26 mouse cellular contexts compared by ENCODE assay signal in genomic region chr5:110709256-110709655, GRCm38 (mm10). TPM values are rescaled to one million over a fixed set of nuclear protein-coding genes. Genes with fewer than 3 reads are reported as not detected.
DNase-seq lines count a peak whose midpoint lies in the region; ATAC-seq and TF ChIP-seq lines count a peak whose summit lies in the region.
"Had no signal": no experiment of that assay in that cellular context is flagged by ENCODE, and none has a peak within 500 bp of the region (broad histone marks: within the 10 kb centered on the region; RNA-seq: fewer than 3 reads in every experiment).

No protein-coding gene starts in this region.

- H3K36me3 ChIP-seq in hindbrain, postnatal 0 days (ENCODE audit: insufficient read depth, low read length), result peaks cover 40% of the 10 kb centered on the region

- TF ChIP-seq CTCF in Patski (IDR thresholded peaks at IDR 0.05), result no peak
- TF ChIP-seq CTCF in hindbrain, postnatal 0 days (IDR thresholded peaks at IDR 0.05; ENCODE audit: low read depth), result no peak

- peak; percentile 11 for DNase-seq in layer of hippocampus, adult 9-11 months
- DNase-seq in layer of hippocampus, adult 8-10 months (ENCODE audit: low spot score in 2 of 2), result no peak
- DNase-seq in right cerebral cortex, adult 18-20 months, result peak; percentile 45
- no peak for DNase-seq in right cerebral cortex, postnatal 4 days
- DNase-seq in Patski (ENCODE audit: low read depth, low spot score), result peak; percentile 28
- DNase-seq in thymus, postnatal 36 days, result no peak
- no peak for DNase-seq in hindbrain, postnatal 0 days (ENCODE audit: low spot score)
- DNase-seq: adrenal gland, postnatal 36 days; cerebellum, adult 11 months; cerebellum, adult 9-11 months; gastrocnemius, postnatal 25 days; heart, adult 18-20 months; kidney, adult 18-20 months; kidney, postnatal 4 days; liver, postnatal 0 days; thymus, postnatal 14 days had no signal

- in situ Hi-C loops in Patski (cut with MboI; ENCODE audit: low pct_unique_long_range_greater_than_20kb), result no loop called here

- CTCF ChIA-PET in Patski (lab: Charles Lee), result no interaction called here

- ATAC-seq in Patski, result no peak
- no peak for ATAC-seq in hindbrain, postnatal 0 days
- ATAC-seq: inflammation-experienced regulatory T-cells, adult 6 months; liver, postnatal 0 days; lung, postnatal 0 days; midbrain, embryonic 15.5 days had no signal

- H3K9me3 ChIP-seq in hindbrain, postnatal 0 days (ENCODE audit: low read length), result no peaks in the 10 kb centered on the region
- H3K9me3 ChIP-seq: forebrain, embryonic 12.5 days; hindbrain, embryonic 13.5 days; limb, embryonic 12.5 days; midbrain, embryonic 15.5 days; neural tube, embryonic 13.5 days had no signal

- POLR2A ChIA-PET in Patski (lab: Charles Lee), result no interaction called here

- no peak overlapping the region for H3K4me3 ChIP-seq in hindbrain, postnatal 0 days (ENCODE audit: low read length)
- H3K4me3 ChIP-seq: forebrain, embryonic 12.5 days; hindbrain, embryonic 13.5 days; limb, embryonic 12.5 days; midbrain, embryonic 15.5 days; myocyte; neural tube, embryonic 13.5 days had no signal

- no peak overlapping the region for H3K4me2 ChIP-seq in hindbrain, postnatal 0 days (ENCODE audit: low read depth, low read length)
- H3K4me2 ChIP-seq: forebrain, embryonic 12.5 days; hindbrain, embryonic 13.5 days; limb, embryonic 12.5 days; liver, embryonic 11.5 days; midbrain, embryonic 15.5 days; neural tube, embryonic 13.5 days had no signal

- no peaks in the 10 kb centered on the region for H3K4me1 ChIP-seq in hindbrain, postnatal 0 days (ENCODE audit: insufficient read depth, low read length)
- H3K4me1 ChIP-seq: forebrain, embryonic 12.5 days; hindbrain, embryonic 13.5 days; limb, embryonic 12.5 days; midbrain, embryonic 15.5 days; neural tube, embryonic 13.5 days had no signal

- H3K27me3 ChIP-seq in Patski, result no peaks in the 10 kb centered on the region
- H3K27me3 ChIP-seq in hindbrain, postnatal 0 days (ENCODE audit: insufficient read depth, low read length), result no peaks in the 10 kb centered on the region
- H3K27me3 ChIP-seq: forebrain, embryonic 12.5 days; hindbrain, embryonic 13.5 days; limb, embryonic 12.5 days; midbrain, embryonic 15.5 days; neural tube, embryonic 13.5 days had no signal

- H3K9ac ChIP-seq in hindbrain, postnatal 0 days (replicated peaks; ENCODE audit: low read length), result no peak overlapping the region
- H3K9ac ChIP-seq: forebrain, embryonic 12.5 days; hindbrain, embryonic 13.5 days; limb, embryonic 12.5 days; liver, postnatal 0 days; midbrain, embryonic 15.5 days; neural tube, embryonic 13.5 days had no signal

- 75% methylated on average over 4 of the region's 4 CpGs for WGBS in hindbrain, postnatal 0 days

- no peak overlapping the region for H3K27ac ChIP-seq in hindbrain, postnatal 0 days
- H3K27ac ChIP-seq: forebrain, embryonic 12.5 days; hindbrain, embryonic 13.5 days; limb, embryonic 12.5 days; macrophage; midbrain, embryonic 15.5 days; neural tube, embryonic 13.5 days had no signal

RNA-seq across cellular contexts. Expression of gene Ddx51, which starts 56.0 kb away (rescaled TPM):
- total RNA-seq in layer of hippocampus, adult 8-10 months (2022), result 10 to 100 TPM; 25.2 to 31.6 (median 28.7) TPM
- polyA plus RNA-seq in Patski (2021), result 29.3 TPM
- total RNA-seq in hindbrain, postnatal 0 days (2014; rRNA removed), result 11.8 and 12.4 TPM in 2 replicates
- 9.4 and 11.2 TPM in 2 replicates for polyA plus RNA-seq in hindbrain, postnatal 0 days (2015; fragmentation: Nextera tagmentation; extraction: Ambion mirVana)

RNA-seq across cellular contexts. Expression of gene Noc4l, which starts 56.0 kb away (rescaled TPM):
- 10 to 100 TPM; 20.9 to 26.9 (median 23.7) TPM for total RNA-seq in layer of hippocampus, adult 8-10 months (2022)
- 42.0 TPM for polyA plus RNA-seq in Patski (2021)
- 31.8 and 42.8 TPM in 2 replicates for total RNA-seq in hindbrain, postnatal 0 days (2014; rRNA removed)
- 38.0 and 42.9 TPM in 2 replicates for polyA plus RNA-seq in hindbrain, postnatal 0 days (2015; fragmentation: Nextera tagmentation; extraction: Ambion mirVana)

Comparison
In these comparisons a context has a peak if more than half of its experiments do, and no peak if none do; other contexts are left out.
1. DNase-seq: peak in layer of hippocampus, adult 9-11 months (single experiment), right cerebral cortex, adult 18-20 months (single experiment) and Patski (single experiment); none in layer of hippocampus, adult 8-10 months (0 of 2), right cerebral cortex, postnatal 4 days (single experiment), thymus, postnatal 36 days (0 of 2) and hindbrain, postnatal 0 days (single experiment).